Mouse (Mus musculus) myocyte (in vitro differentiated cells): ENCODE data around the gene Best1.

Source experiments
- E2F4 ChIP-seq: IDR thresholded peaks from one replicate; pipeline ENCODE4 v1.6.1; 2011; ENCODE audit warnings: mild to moderate bottlenecking, control low read depth, moderate library complexity; ENCODE audit not compliant: insufficient read depth
- POLR2AphosphoS2 ChIP-seq: IDR thresholded peaks from one replicate; pipeline ENCODE4 v1.6.1; 2011; ENCODE audit warnings: low read depth, control low read depth; ENCODE audit not compliant: insufficient read length
- TCF12 ChIP-seq: IDR thresholded peaks from one replicate; pipeline ENCODE4 v1.6.1; 2011; ENCODE audit warnings: mild to moderate bottlenecking, control low read depth; ENCODE audit not compliant: poor library complexity, insufficient read depth, severe bottlenecking
- USF1 ChIP-seq: IDR thresholded peaks from one replicate; pipeline ENCODE4 v1.6.1; 2011; ENCODE audit warnings: low read depth, mild to moderate bottlenecking, control low read depth, moderate library complexity

GRCm38 (mm10) chr19:9985190-9985899, 16.1 kb downstream of the Best1 start:
- TF ChIP-seq USF1 (no peak), TCF12 (no peak), POLR2AphosphoS2 (peak; percentile 85), E2F4 (no peak)
